Mouse (Mus musculus) cerebellum, adult 2 months (tissue): ENCODE data around the gene Zbtb7a.

Experiments used
- CTCF ChIP-seq: fragments of 200-500 bp; IDR thresholded peaks from 2 replicates; pipeline ENCODE4 v1.5.1; 2011; ENCODE audit warnings: low read depth, mild to moderate bottlenecking, control low read depth, low read length, moderate library complexity, borderline replicate concordance; ENCODE audit not compliant: insufficient read depth
- POLR2A ChIP-seq: fragments of 200-500 bp; IDR thresholded peaks from 2 replicates; pipeline ENCODE4 v1.6.1; 2011; ENCODE audit warnings: low read length, control low read depth, borderline replicate concordance; ENCODE audit not compliant: insufficient read depth

- TF ChIP-seq CTCF (no peak), POLR2A (no peak)
Measured at GRCm38 (mm10) chr10:81139529-81139846, 4.5 kb downstream of the Zbtb7a start.
